Mouse (Mus musculus): ENCODE results near the gene Pi4kb.

DNA sequence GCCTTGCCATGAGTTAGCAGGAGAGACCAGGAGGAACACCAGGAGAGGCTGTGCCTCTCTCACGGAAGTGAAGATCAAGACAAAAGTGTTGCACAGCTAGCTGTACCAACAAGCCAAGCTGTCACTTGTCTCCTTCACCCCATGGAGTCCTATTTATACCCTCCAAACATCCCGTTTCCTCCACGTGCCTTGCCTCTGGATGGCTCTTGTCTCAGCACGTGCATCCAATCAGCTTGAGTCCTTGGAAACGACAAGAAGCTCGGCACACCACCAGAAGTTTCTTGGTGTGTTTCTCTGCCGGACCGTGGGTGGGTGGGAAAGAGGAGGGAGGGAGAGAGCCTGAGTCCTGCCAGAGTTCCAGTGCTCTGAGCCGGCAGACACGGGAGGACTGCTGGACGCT lies 50.0 kb downstream of the Pi4kb start:
- TF ChIP-seq POLR2A (IDR thresholded peaks at IDR 0.05; ENCODE audit: low read depth, low read length) = no peak
- TF ChIP-seq USF1 (IDR thresholded peaks at IDR 0.05; ENCODE audit: low read depth, low read length) = no peak
- no peak for TF ChIP-seq MXI1 (IDR thresholded peaks at IDR 0.05; ENCODE audit: low read depth, low read length)
- TF ChIP-seq CTCF (conservative IDR thresholded peaks at IDR 0.05 in 1 of 2, IDR thresholded peaks at IDR 0.05 in 1 of 2; ENCODE audit: low read depth in 2 of 2, low read length in 2 of 2) = no peak

Measured in CH12.LX (cell line).